Mouse (Mus musculus) liver, adult 2 months (tissue): ENCODE results near the gene Zbtb25. TPM values are rescaled to one million over a fixed set of nuclear protein-coding genes. Genes with fewer than 3 reads are reported as not detected.

Experiments
- DNase-seq: peaks from one replicate; pipeline ENCODE4 v3.0.0-alpha.2; 2011; ENCODE audit warnings: low read depth, low spot score; ENCODE audit errors: extremely low read depth
- H3K27ac ChIP-seq: fragments of 200-500 bp; replicated peaks from 2 replicates; pipeline ENCODE4 v1.5.1; 2012; ENCODE audit warnings: low read depth, mild to moderate bottlenecking, control low read depth, inconsistent platforms, low read length; ENCODE audit not compliant: insufficient read depth
- H3K27me3 ChIP-seq: fragments of 200-500 bp; 2 replicates; pipeline ENCODE4 v1.6.1; 2012; ENCODE audit warnings: mild to moderate bottlenecking, moderate library complexity, low read length, inconsistent platforms; ENCODE audit not compliant: control insufficient read depth, insufficient read depth
- H3K36me3 ChIP-seq: fragments of 200-500 bp; 2 replicates; pipeline ENCODE4 v1.6.1; 2012; ENCODE audit warnings: low read length, inconsistent platforms; ENCODE audit not compliant: control insufficient read depth, insufficient read depth
- H3K4me1 ChIP-seq: fragments of 200-500 bp; 2 replicates; pipeline ENCODE4 v1.6.1; 2011; ENCODE audit warnings: low read length; ENCODE audit not compliant: control insufficient read depth, insufficient read depth
- H3K4me3 ChIP-seq: fragments of 200-500 bp; 2 replicates; pipeline ENCODE4 v1.5.1; 2011; ENCODE audit warnings: low read depth, mild to moderate bottlenecking, control low read depth, low read length, moderate library complexity; ENCODE audit not compliant: insufficient read depth
- H3K79me2 ChIP-seq: fragments of 200-500 bp; 2 replicates; pipeline ENCODE4 v1.6.1; 2012; ENCODE audit warnings: inconsistent platforms, mild to moderate bottlenecking, low read length, moderate library complexity; ENCODE audit not compliant: control insufficient read depth, insufficient read depth
- H3K9ac ChIP-seq: fragments of 200-500 bp; 2 replicates; pipeline ENCODE4 v1.6.1; 2012; ENCODE audit warnings: low read depth, mild to moderate bottlenecking, control low read depth, inconsistent platforms, low read length
- CTCF ChIP-seq: fragments of 200-500 bp; IDR thresholded peaks from 2 replicates; pipeline ENCODE4 v1.5.1; 2011; ENCODE audit warnings: low read depth, low read length, control low read depth
- POLR2A ChIP-seq: fragments of 200-500 bp; IDR thresholded peaks from 2 replicates; pipeline ENCODE4 v1.6.1; 2011; ENCODE audit warnings: low read length, control low read depth; ENCODE audit not compliant: insufficient read depth; ENCODE audit errors: extremely low read depth
- WGBS: fragments of 180-500 bp; shearing (Covaris S2); methylation state at CpG from one replicate; pipeline ENCODE4 v1.1.7; 2018; 5-methylcytosine and 5-hydroxymethylcytosine counted together
- polyA plus RNA-seq: library from polyadenylated mRNA; depleted of rRNA; stranded (reverse); fragments of >200 nt; gene quantifications from 2 replicates; pipeline ENCODE4 v1.2.3, GENCODE M21; 2012
- total RNA-seq: library from RNA; depleted of rRNA; stranded (reverse); fragments of >200 nt; gene quantifications from 2 replicates; pipeline ENCODE4 v1.2.3, GENCODE M21; 2014

Zbtb25 gene
- total and polyA plus RNA-seq, 2 experiments, result 1.0 to 2.3 TPM

- H3K4me3 ChIP-seq, result peak overlapping the region; percentile 98
- peak overlapping the region; percentile 96 for H3K27ac ChIP-seq
- no peaks in the 10 kb centered on the region for H3K27me3 ChIP-seq
- peaks cover 26% of the 10 kb centered on the region; the same call in 1 of the 2 replicates for H3K79me2 ChIP-seq
- H3K9ac ChIP-seq, result peak overlapping the region; percentile 100
- 0 out of 2 replicates have a peak, but pooled peaks have one; percentile 42 for TF ChIP-seq POLR2A
- TF ChIP-seq CTCF, result no peak
- 1% methylated on average over 63 of the region's 63 CpGs for WGBS
- H3K36me3 ChIP-seq, result no peaks in the 10 kb centered on the region
- peak; percentile 63 for DNase-seq
- H3K4me1 ChIP-seq, result peaks cover 3% of the 10 kb centered on the region; the same call in 1 of the 2 replicates
Measured at GRCm38 (mm10) chr12:76370831-76371571, 1.6 kb upstream of the Zbtb25 start.

DNA sequence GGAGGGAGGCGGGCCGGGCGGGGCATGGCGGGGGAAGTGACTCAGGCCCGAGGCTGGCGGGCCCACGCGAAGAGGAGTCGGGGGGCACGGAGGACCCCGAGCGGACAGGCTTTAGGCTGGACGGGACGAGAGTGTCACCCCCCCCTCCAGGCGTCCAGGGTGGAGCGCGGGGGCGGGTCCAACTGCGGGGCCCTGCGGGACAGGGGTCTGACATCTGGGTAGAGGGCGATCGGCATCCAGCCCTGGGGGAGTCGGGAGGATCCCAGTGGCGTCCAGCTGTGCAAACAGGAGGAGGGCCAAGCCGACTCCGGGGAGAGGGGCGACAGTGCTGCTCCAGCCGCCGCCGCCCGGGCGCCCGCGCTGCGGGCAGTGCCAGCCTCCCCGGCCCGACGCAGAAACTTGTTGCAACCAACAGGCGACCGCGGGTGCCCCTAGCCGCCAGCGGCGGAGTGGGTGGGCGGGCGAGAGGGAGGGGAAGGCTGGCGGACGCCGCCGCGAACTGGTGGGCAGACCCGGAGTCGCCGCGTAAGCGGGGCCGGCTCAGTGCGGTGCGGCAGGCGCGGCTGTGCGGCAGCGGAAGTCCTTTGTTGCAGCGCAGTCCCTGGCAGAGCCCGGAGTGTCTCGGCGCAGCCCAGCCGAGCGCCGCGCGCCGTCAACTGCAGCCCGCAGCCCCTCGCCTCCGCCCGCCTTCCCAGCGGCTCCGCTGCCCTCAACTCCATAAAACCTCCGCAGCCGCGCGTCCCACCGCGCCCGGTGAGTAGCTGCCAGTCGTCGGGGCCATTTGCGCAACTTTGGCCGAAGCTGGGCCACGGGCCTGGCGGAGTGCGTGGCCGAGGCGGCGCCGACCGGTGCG is 802 bp upstream of the Zbtb25 start, which contains the start of gene Zbtb1:
Gene Zbtb1 (plus strand): TSS at position 289 of the 853 bp plus-strand sequence.
- peak within 1 kb of the TSS; percentile 96 for H3K27ac ChIP-seq
- WGBS, result under 1% methylated on average over 95 of the region's 99 CpGs
- H3K9ac ChIP-seq, result peak within 1 kb of the TSS; percentile 100
- H3K79me2 ChIP-seq, result peaks cover 26% of the 10 kb centered on the region; the same call in 1 of the 2 replicates
- peak; percentile 60 for DNase-seq
- H3K4me1 ChIP-seq, result peaks cover 3% of the 10 kb centered on the region; the same call in 1 of the 2 replicates
- TF ChIP-seq POLR2A (0 out of 2 replicates have a peak, but pooled peaks have one; percentile 30), CTCF (no peak)
- no peaks in the 10 kb centered on the region for H3K27me3 ChIP-seq
- peak within 1 kb of the TSS; percentile 98 for H3K4me3 ChIP-seq
- no peaks in the 10 kb centered on the region for H3K36me3 ChIP-seq

DNA sequence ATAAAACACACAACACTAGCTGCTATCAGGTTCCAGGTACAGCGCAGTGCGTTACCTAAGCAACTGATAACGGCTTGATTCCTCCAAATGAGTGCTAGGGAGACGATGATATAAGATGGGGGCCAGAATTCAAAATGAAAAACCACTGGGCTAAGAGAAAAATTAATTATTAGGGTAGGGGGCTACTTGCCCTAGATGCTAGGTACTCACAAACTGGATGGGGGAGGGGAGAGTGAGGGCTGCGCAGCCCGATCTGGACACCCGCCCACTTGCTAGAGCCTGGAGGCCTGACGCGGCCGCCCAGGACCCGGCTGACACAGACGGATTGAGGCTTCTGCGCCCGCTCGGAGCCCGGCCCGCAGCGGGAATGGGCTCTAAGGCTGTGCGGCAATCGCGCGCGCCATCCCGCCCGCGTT is 604 bp downstream of the Zbtb25 start:
- peaks cover 16% of the 10 kb centered on the region; the same call in 1 of the 2 replicates for H3K79me2 ChIP-seq
- peak overlapping the region; percentile 96 for H3K27ac ChIP-seq
- peak overlapping the region; percentile 98 for H3K4me3 ChIP-seq
- DNase-seq, result peak; percentile 31
- no peaks in the 10 kb centered on the region for H3K27me3 ChIP-seq
- under 1% methylated on average over 26 of the region's 26 CpGs for WGBS
- peak overlapping the region; percentile 100 for H3K9ac ChIP-seq
- no peak for TF ChIP-seq CTCF
- TF ChIP-seq POLR2A, result no peak
- H3K36me3 ChIP-seq, result no peaks in the 10 kb centered on the region
- peaks cover 3% of the 10 kb centered on the region; the same call in 1 of the 2 replicates for H3K4me1 ChIP-seq

DNA sequence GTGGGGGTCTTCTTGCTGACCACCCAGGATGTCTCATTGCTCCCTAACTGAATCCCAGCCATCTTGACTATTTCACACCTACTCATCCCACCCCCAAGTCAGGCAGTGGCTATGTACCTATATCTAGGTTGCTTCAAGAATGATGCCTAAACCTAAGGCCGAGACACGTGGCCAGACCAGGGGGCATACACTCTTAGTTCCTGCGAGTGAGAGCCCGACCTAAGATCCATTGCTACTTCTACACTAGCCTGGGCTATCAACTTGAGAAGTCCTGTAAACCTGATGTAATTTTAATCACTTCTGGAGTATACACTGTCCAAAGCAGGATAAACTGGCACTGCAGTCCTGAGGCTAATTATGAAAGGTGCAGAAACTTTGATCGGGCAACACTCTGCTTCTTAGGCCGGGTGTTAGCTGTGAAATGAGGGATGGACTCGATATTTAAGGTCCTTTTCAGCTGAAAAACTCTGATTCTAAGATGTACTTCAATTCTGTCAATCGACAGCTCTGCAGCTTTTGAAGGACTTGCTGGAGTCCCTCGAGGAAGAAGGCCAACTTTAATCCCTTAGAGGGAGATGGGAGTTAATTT is 1.1 kb downstream of the Zbtb25 start:
- TF ChIP-seq CTCF (no peak), POLR2A (no peak)
- Histone ChIP-seq H3K36me3 (no peaks in the 10 kb centered on the region), H3K9ac (peak overlapping the region; percentile 100), H3K27me3 (no peaks in the 10 kb centered on the region), H3K4me1 (peaks cover 3% of the 10 kb centered on the region; the same call in 1 of the 2 replicates), H3K4me3 (peak overlapping the region; percentile 98; the same call in 1 of the 2 replicates), H3K79me2 (peaks cover 16% of the 10 kb centered on the region; the same call in 1 of the 2 replicates), H3K27ac (no peak overlapping the region)
- DNase-seq, result no peak
- 25% methylated on average over 9 of the region's 9 CpGs for whole genome bisulfite sequencing

DNA sequence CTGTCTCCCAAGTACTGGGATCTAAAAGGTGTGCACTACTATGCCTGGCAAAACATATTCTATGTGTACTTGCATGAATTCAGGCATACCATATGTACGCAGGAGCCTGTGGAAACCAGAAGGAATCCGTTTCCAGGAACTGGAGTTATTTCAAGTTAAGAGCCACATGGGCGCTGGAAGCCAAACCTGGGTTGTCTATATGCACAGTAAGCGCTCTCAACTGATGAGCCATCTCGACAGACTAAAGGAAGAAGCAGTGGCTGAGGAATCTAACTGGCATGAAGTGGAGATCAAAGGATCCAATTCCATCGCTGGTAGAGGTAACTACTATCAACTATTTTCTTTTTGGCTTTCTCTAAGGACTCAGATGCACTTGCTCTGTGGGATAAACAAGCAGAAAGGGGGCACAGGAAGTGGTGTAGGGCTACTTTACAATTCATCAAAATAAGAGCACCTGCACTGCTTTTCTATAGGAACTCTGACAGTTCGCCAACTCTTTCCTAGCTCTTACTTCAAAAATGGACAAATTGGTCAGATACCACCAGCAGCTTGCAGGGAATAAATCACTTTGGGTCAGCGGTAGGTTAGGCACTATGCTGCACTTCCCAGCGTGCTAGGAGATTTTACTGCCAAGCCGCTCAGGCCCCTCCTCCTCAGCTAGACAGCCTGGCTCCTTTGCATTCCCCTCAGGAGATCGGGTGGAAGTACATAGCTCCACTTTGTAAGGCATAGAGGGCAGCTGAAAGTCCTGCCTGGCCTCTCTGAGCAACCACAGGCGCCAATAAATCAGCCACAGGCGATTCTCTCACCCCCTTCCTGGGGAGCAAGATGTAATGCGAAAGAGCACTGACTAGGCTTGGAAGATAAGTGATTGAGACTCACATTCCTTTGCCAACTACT is 2.1 kb downstream of the Zbtb25 start:
- Histone ChIP-seq H3K4me1 (peaks cover 3% of the 10 kb centered on the region; the same call in 1 of the 2 replicates), H3K27ac (no peak overlapping the region), H3K9ac (no peak overlapping the region), H3K36me3 (no peaks in the 10 kb centered on the region), H3K79me2 (peaks cover 8% of the 10 kb centered on the region; the same call in 1 of the 2 replicates), H3K4me3 (no peak overlapping the region), H3K27me3 (no peaks in the 10 kb centered on the region)
- TF ChIP-seq POLR2A, result no peak
- DNase-seq, result no peak
- whole genome bisulfite sequencing, result 65% methylated on average over 14 of the region's 14 CpGs
